Mouse (Mus musculus) liver, embryonic 18 days (tissue): ENCODE measurements around the gene Galnt17. TPM values are rescaled to one million over a fixed set of nuclear protein-coding genes. Genes with fewer than 3 reads are reported as not detected.

Experiments used
- polyA plus RNA-seq: library from polyadenylated mRNA; depleted of rRNA; stranded (reverse); fragments of >200 nt; gene quantifications from 2 replicates; pipeline ENCODE4 v1.2.3, GENCODE M21; 2012; rRNA removed

Galnt17 gene
- polyA plus RNA-seq, result 0.02 TPM in 2 replicates

GRCm38 (mm10) chr5:131308397-131308796, at the start of gene Galnt17:
Gene Galnt17 (minus strand): TSS chr5:131308497.

